Mouse (Mus musculus): ENCODE results near the gene Rpl3. TPM values are rescaled to one million over a fixed set of nuclear protein-coding genes. Genes with fewer than 3 reads are reported as not detected.

Rpl3 gene
- polyA plus RNA-seq, 1 experiment from 2014 or later = 706 TPM

DNA sequence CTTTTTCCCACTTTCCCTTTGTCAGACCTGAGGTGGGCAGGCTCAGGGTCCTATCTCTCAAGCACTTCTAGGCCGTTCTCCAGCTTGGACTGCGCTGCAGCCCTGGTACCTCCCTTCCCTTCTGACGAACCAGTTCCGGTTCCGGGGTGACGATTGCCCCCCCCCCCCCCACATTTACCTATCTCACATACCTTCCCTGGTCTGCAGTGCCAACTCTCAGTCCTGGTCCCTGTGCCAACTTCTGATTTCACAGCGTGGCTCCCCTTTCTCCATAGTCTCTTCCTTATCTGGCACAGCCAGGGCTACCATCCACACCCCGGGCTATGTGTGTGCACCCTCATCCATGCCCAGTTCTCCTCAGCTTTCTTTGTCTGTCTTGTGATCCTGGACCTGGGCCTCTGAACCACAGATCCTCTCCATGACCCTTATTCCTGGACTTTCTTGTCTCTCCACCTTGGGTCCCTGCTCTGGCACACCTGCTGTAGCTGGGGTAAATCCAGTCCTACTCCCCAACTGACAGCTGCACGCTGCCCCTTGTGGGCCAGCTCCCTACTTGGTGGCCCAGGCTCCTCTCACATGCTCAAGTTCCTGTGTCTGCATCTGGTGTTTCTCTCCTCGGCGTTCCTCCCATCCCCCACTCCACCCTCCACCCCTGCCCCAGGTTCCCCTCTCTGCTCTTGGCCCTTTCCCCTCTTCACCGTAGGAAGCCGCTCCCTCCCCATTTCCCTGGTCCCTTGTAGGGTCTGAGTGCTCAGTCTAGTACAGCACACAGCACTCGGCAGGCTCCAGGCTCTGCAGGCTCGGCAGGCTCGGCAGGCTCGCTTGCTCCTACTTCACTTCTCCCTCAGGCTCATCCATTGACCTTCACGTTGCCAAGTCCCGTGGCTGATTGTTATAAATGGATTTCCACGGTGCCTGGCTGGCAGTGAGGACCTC, 5.5 kb upstream of the Rpl3 start:
- H3K4me3 ChIP-seq (ENCODE audit: low read depth, low read length) = no peak overlapping the region
- H3K27ac ChIP-seq (replicated peaks) = peak overlapping the region; percentile 88
- H3K4me1 ChIP-seq (replicated peaks; ENCODE audit: control insufficient read depth, insufficient read depth) = peaks cover 11% of the 10 kb centered on the region; the same call in 1 of the 2 replicates
- no peaks in the 10 kb centered on the region for H3K9me3 ChIP-seq (ENCODE audit: control insufficient read depth, low read length)
- WGBS = 17% methylated on average over 16 of the region's 20 CpGs
- no peaks in the 10 kb centered on the region for H3K27me3 ChIP-seq (ENCODE audit: control insufficient read depth, insufficient read depth, low read length)
- H3K9ac ChIP-seq (ENCODE audit: low read length) = 0 out of 2 replicates have a peak overlapping the region, but pooled peaks have one; percentile 28
- ATAC-seq (ENCODE audit: low FRiP score, low TSS enrichment) = peak; percentile 41
- peak; percentile 87 for DNase-seq (ENCODE audit: low spot score)
- H3K36me3 ChIP-seq (ENCODE audit: control insufficient read depth, insufficient read depth, low read length) = no peaks in the 10 kb centered on the region
- TF ChIP-seq EP300 (optimal IDR thresholded peaks at IDR 0.05) (no peak), CTCF (IDR thresholded peaks at IDR 0.05; ENCODE audit: low read depth) (no peak)
- no peak overlapping the region; the same call in 1 of the 2 replicates for H3K4me2 ChIP-seq (replicated peaks; ENCODE audit: low read depth)

DNA sequence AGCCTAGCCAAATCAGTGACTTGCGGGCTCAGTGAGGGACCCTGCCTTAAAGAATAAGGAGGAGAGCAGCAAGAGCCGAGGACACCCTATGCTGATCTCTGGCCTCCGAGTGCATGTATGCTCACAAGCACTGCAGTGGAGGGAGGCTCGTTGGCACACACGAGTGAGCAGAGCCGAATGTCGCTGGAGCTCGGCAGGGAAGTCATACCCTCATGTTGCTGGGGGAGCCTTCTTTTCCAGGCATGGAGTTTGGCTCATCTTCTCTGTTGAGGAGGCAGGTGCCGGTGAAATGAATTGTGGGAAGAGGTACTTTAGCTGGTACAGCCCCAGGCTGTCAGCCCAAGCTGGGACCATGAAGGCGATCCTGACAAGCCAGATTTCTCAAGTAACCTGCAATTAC, 4.7 kb upstream of the Rpl3 start:
- TF ChIP-seq CTCF (IDR thresholded peaks at IDR 0.05; ENCODE audit: low read depth) (no peak), EP300 (optimal IDR thresholded peaks at IDR 0.05) (no peak)
- DNase-seq (ENCODE audit: low spot score) (no peak), ATAC-seq (ENCODE audit: low FRiP score, low TSS enrichment) (no peak)
- no peak overlapping the region for H3K9ac ChIP-seq (ENCODE audit: low read length)
- no peaks in the 10 kb centered on the region for H3K27me3 ChIP-seq (ENCODE audit: control insufficient read depth, insufficient read depth, low read length)
- peak overlapping the region; percentile 88 for H3K27ac ChIP-seq (replicated peaks)
- WGBS = 72% methylated on average over 10 of the region's 10 CpGs
- H3K4me1 ChIP-seq (replicated peaks; ENCODE audit: control insufficient read depth, insufficient read depth) = peaks cover 11% of the 10 kb centered on the region; the same call in 1 of the 2 replicates
- no peak overlapping the region for H3K4me2 ChIP-seq (replicated peaks; ENCODE audit: low read depth)
- H3K36me3 ChIP-seq (ENCODE audit: control insufficient read depth, insufficient read depth, low read length) = no peaks in the 10 kb centered on the region
- H3K4me3 ChIP-seq (ENCODE audit: low read depth, low read length) = no peak overlapping the region
- H3K9me3 ChIP-seq (ENCODE audit: control insufficient read depth, low read length) = no peaks in the 10 kb centered on the region

DNA sequence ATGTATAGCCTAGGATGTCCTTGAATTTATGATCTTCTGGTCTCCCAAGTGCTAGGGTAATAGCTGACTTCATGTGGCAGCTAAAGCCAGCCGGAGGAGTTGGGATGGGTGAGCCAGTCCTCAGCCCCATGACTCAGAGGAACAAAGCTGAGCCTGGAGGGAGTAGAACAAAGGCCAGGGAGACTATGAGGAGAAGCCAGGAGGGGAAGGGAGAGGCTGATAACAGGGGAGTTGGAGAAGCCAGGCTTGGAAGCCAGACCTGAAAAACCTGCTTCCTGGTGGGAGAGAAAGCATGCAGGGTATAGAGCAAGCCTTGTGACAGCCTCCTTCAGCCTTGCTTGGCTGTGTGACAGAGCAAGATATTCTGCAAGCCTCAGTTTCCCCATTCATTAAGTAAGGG, 3.9 kb upstream of the Rpl3 start:
- no peak overlapping the region for H3K9ac ChIP-seq (ENCODE audit: low read length)
- H3K4me3 ChIP-seq (ENCODE audit: low read depth, low read length) = no peak overlapping the region
- H3K27me3 ChIP-seq (ENCODE audit: control insufficient read depth, insufficient read depth, low read length) = no peaks in the 10 kb centered on the region
- no peaks in the 10 kb centered on the region for H3K36me3 ChIP-seq (ENCODE audit: control insufficient read depth, insufficient read depth, low read length)
- peaks cover 11% of the 10 kb centered on the region; the same call in 1 of the 2 replicates for H3K4me1 ChIP-seq (replicated peaks; ENCODE audit: control insufficient read depth, insufficient read depth)
- WGBS = 40% methylated on average over 1 of the region's 1 CpGs
- no peak overlapping the region for H3K4me2 ChIP-seq (replicated peaks; ENCODE audit: low read depth)
- no peaks in the 10 kb centered on the region for H3K9me3 ChIP-seq (ENCODE audit: control insufficient read depth, low read length)
- DNase-seq (ENCODE audit: low spot score) (peak; percentile 86), ATAC-seq (ENCODE audit: low FRiP score, low TSS enrichment) (peak; percentile 81)
- H3K27ac ChIP-seq (replicated peaks) = peak overlapping the region; percentile 88
- TF ChIP-seq EP300 (optimal IDR thresholded peaks at IDR 0.05) = no peak
- no peak for TF ChIP-seq CTCF (IDR thresholded peaks at IDR 0.05; ENCODE audit: low read depth)

DNA sequence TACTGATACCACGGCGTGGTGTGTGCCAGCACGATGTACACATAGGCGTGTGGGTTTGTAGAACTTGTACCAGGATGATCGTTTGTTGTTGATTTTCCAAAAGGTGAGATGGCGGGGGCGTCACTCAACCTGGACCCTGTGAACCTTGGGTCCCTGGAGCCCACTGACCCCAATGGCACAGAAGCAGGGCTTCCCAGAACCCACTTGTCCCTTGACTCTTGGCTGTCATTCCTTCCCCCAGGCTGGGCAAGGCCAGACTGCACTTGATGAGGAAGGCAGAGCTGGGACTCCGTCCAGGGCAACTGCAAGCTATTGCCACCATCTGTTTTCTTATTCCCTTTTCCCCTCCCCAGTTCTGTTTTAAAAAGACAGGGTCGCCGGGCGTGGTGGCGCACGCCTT, 2.5 kb upstream of the Rpl3 start:
- H3K9me3 ChIP-seq (ENCODE audit: control insufficient read depth, low read length) = no peaks in the 10 kb centered on the region
- H3K4me2 ChIP-seq (replicated peaks; ENCODE audit: low read depth) = no peak overlapping the region
- TF ChIP-seq EP300 (optimal IDR thresholded peaks at IDR 0.05) = no peak
- no peak for TF ChIP-seq CTCF (IDR thresholded peaks at IDR 0.05; ENCODE audit: low read depth)
- 82% methylated on average over 13 of the region's 13 CpGs for WGBS
- no peak overlapping the region for H3K9ac ChIP-seq (ENCODE audit: low read length)
- ATAC-seq (ENCODE audit: low FRiP score, low TSS enrichment) (no peak), DNase-seq (ENCODE audit: low spot score) (no peak)
- H3K36me3 ChIP-seq (ENCODE audit: control insufficient read depth, insufficient read depth, low read length) = no peaks in the 10 kb centered on the region
- no peak overlapping the region for H3K27ac ChIP-seq (replicated peaks)
- H3K4me3 ChIP-seq (ENCODE audit: low read depth, low read length) = no peak overlapping the region
- no peaks in the 10 kb centered on the region for H3K27me3 ChIP-seq (ENCODE audit: control insufficient read depth, insufficient read depth, low read length)
- H3K4me1 ChIP-seq (replicated peaks; ENCODE audit: control insufficient read depth, insufficient read depth) = peaks cover 11% of the 10 kb centered on the region; the same call in 1 of the 2 replicates

DNA sequence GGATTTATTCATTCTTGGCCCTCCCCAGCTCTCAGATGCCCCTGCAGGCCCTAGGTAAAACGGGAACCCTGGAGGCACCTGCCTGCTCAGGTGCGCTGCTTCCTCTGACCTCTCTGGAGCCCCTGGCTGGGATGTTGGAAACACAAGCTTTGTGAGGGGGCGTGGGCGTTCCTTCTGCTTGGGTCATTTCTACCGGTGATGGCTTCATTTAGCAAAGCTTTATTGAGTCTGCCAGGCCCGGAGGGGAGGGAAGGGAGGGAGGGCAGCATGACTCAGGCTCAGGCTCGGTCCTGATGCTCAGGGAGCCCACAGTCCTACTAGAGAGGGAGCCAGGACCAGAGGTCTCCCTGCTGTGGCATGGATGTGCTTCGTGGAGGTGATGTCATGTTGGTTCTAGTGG, 931 bp upstream of the Rpl3 start:
- TF ChIP-seq CTCF (IDR thresholded peaks at IDR 0.05; ENCODE audit: low read depth) (no peak), EP300 (optimal IDR thresholded peaks at IDR 0.05) (no peak)
- DNase-seq (ENCODE audit: low spot score) (peak; percentile 71), ATAC-seq (ENCODE audit: low FRiP score, low TSS enrichment) (no peak)
- peak overlapping the region; percentile 67 for H3K4me3 ChIP-seq (ENCODE audit: low read depth, low read length)
- H3K27ac ChIP-seq (replicated peaks) = peak overlapping the region; percentile 73
- peaks cover 5% of the 10 kb centered on the region; the same call in 1 of the 2 replicates for H3K4me1 ChIP-seq (replicated peaks; ENCODE audit: control insufficient read depth, insufficient read depth)
- H3K27me3 ChIP-seq (ENCODE audit: control insufficient read depth, insufficient read depth, low read length) = no peaks in the 10 kb centered on the region
- 0 out of 2 replicates have a peak overlapping the region, but pooled peaks have one; percentile 18 for H3K9ac ChIP-seq (ENCODE audit: low read length)
- 26% methylated on average over 8 of the region's 8 CpGs for WGBS
- H3K9me3 ChIP-seq (ENCODE audit: control insufficient read depth, low read length) = no peaks in the 10 kb centered on the region
- peak overlapping the region; percentile 90; the same call in 1 of the 2 replicates for H3K4me2 ChIP-seq (replicated peaks; ENCODE audit: low read depth)
- no peaks in the 10 kb centered on the region for H3K36me3 ChIP-seq (ENCODE audit: control insufficient read depth, insufficient read depth, low read length)

DNA sequence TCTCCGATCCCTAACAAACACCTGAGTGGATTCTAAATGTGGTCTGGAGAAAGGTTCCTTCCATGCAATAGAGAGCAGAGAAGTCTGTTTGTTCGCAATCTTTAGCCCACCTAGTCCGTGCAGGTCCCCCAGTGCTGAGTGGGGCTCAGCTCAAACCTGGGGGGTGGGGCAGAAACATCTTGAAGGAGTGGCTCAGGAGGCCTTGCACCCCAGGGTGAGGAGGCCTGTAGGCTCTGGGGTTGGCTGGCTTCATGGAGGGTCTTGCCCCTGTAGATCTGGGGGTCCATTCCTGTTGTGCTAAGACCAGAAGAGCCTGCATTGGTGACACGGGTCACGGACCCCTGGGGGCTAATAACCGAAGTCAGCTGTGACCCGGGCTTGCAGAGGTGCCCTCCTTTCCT, 373 bp upstream of the Rpl3 start:
- WGBS = 46% methylated on average over 7 of the region's 7 CpGs
- Histone ChIP-seq H3K4me2 (replicated peaks; ENCODE audit: low read depth) (peak overlapping the region; percentile 90), H3K9me3 (ENCODE audit: control insufficient read depth, low read length) (no peaks in the 10 kb centered on the region), H3K9ac (ENCODE audit: low read length) (peak overlapping the region; percentile 74; the same call in 1 of the 2 replicates), H3K27me3 (ENCODE audit: control insufficient read depth, insufficient read depth, low read length) (no peaks in the 10 kb centered on the region), H3K27ac (replicated peaks) (peak overlapping the region; percentile 73), H3K36me3 (ENCODE audit: control insufficient read depth, insufficient read depth, low read length) (no peaks in the 10 kb centered on the region), H3K4me1 (replicated peaks; ENCODE audit: control insufficient read depth, insufficient read depth) (peaks cover 5% of the 10 kb centered on the region; the same call in 1 of the 2 replicates), H3K4me3 (ENCODE audit: low read depth, low read length) (peak overlapping the region; percentile 67)
- ATAC-seq (ENCODE audit: low FRiP score, low TSS enrichment) (no peak), DNase-seq (ENCODE audit: low spot score) (peak; percentile 53)
- TF ChIP-seq EP300 (optimal IDR thresholded peaks at IDR 0.05) (no peak), CTCF (IDR thresholded peaks at IDR 0.05; ENCODE audit: low read depth) (no peak)

Data from stomach, postnatal 0 days (tissue).